Mouse (Mus musculus) hindbrain, embryonic 13.5 days (tissue): ENCODE measurements around the gene Serpinb1c. TPM values are rescaled to one million over a fixed set of nuclear protein-coding genes. Genes with fewer than 3 reads are reported as not detected.
"Not testable (repeated sequence)": the region's sequence is repeated elsewhere in the genome, so short reads cannot be mapped to it uniquely, and the experiment has no call there.

Experiments
- ATAC-seq: fragments of 200-750 bp; cut with Nextera tagmentation; 2 replicates; pipeline ENCODE4 v1.8.0; 2017; ENCODE audit warnings: moderate TSS enrichment; ENCODE audit not compliant: low FRiP score
- H3K27ac ChIP-seq: fragments of 300-500 bp; sonication (generic); 2 replicates; pipeline ENCODE4 v1.5.1; 2015; ENCODE audit warnings: inconsistent platforms, mild to moderate bottlenecking, moderate library complexity
- H3K27me3 ChIP-seq: fragments of 300-500 bp; sonication (generic); 2 replicates; pipeline ENCODE4 v1.6.1; 2015; ENCODE audit warnings: mild to moderate bottlenecking, inconsistent platforms
- H3K36me3 ChIP-seq: fragments of 300-500 bp; sonication (generic); 2 replicates; pipeline ENCODE4 v1.6.1; 2015; ENCODE audit warnings: mild to moderate bottlenecking, inconsistent platforms
- H3K4me1 ChIP-seq: fragments of 300-500 bp; sonication (generic); replicated peaks from 2 replicates; pipeline ENCODE4 v1.6.1; 2015; ENCODE audit warnings: inconsistent platforms
- H3K4me2 ChIP-seq: fragments of 300-500 bp; sonication (generic); 2 replicates; pipeline ENCODE4 v1.6.1; 2015; ENCODE audit warnings: inconsistent platforms, mild to moderate bottlenecking, moderate library complexity
- H3K4me3 ChIP-seq: fragments of 300-500 bp; sonication (generic); 2 replicates; pipeline ENCODE4 v1.5.1; 2015; ENCODE audit warnings: mild to moderate bottlenecking, inconsistent platforms
- H3K9ac ChIP-seq: fragments of 300-500 bp; sonication (generic); 2 replicates; pipeline ENCODE4 v1.6.1; 2015; ENCODE audit warnings: mild to moderate bottlenecking, inconsistent platforms
- H3K9me3 ChIP-seq: fragments of 300-500 bp; sonication (generic); 2 replicates; pipeline ENCODE4 v1.6.1; 2016; ENCODE audit warnings: inconsistent platforms
- WGBS: fragments of 180-500 bp; shearing (Covaris S2); methylation state at CpG from one replicate; pipeline ENCODE4 v1.1.7; 2015; 5-methylcytosine and 5-hydroxymethylcytosine counted together
- polyA plus RNA-seq: library from polyadenylated mRNA; unstranded; fragments of >200 nt; fragmentation: Nextera tagmentation; extraction: Ambion mirVana; gene quantifications from 2 replicates; pipeline ENCODE4 v1.2.1, GENCODE M21; 2015

Gene Serpinb1c
- polyA plus RNA-seq = not detected in 2 replicates

DNA sequence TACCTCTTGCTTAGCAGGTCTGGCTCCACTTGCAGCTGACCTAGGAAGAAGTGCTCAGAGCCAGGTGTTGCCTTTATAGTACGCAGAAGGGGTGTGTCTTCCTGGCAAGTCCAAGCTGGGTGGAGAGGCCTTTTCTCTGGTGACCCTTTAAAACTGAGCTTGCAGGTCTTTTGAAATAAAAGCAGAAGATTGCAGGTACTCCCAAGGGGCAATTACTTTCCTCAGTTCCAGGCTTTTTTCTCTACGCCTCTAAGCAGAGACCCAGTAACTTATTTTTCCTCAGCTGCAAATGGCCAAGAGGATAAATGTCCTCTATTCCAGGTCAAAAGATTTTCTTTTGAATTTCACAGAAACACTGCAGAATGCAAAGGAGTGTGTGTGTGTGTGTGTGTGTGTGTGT is at the start of gene Serpinb1c:
TSS of gene Serpinb1c (minus strand) at position 101 of the 400 bp plus-strand sequence.
- Histone ChIP-seq H3K4me1 (no peaks in the 10 kb centered on the region), H3K4me2 (no peak within 1 kb of the TSS), H3K36me3 (no peaks in the 10 kb centered on the region), H3K27me3 (no peaks in the 10 kb centered on the region), H3K4me3 (no peak within 1 kb of the TSS), H3K9me3 (no peaks in the 10 kb centered on the region), H3K9ac (no peak within 1 kb of the TSS), H3K27ac (no peak within 1 kb of the TSS)
- ATAC-seq = no peak
- WGBS = 90% methylated on average over 2 of the region's 2 CpGs

DNA sequence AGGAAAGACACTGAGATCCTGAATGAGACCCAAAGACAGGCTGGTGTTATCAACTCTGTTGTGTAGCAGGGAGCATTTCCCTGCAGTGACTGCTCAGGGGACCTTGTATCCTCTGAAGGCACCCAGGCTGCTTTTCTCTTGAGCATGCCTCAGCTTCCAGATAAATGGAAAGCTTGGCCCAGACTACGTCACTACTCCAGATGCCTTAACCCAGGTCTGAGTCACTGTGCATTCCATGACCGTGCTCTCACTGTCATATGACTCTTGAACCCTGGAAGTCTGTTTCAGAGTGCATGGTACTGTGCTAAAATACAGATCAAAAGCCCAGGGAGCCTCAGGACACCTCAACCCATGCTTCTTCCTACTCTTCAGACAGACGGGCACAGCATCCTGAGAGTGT is 41.2 kb upstream of the Serpinb1c start:
- not testable (repeated sequence) for H3K9ac ChIP-seq, H3K4me1 ChIP-seq, H3K27ac ChIP-seq, ATAC-seq, H3K36me3 ChIP-seq, H3K4me2 ChIP-seq, H3K27me3 ChIP-seq, H3K9me3 ChIP-seq, H3K4me3 ChIP-seq
- 79% methylated on average over 3 of the region's 3 CpGs for whole genome bisulfite sequencing

DNA sequence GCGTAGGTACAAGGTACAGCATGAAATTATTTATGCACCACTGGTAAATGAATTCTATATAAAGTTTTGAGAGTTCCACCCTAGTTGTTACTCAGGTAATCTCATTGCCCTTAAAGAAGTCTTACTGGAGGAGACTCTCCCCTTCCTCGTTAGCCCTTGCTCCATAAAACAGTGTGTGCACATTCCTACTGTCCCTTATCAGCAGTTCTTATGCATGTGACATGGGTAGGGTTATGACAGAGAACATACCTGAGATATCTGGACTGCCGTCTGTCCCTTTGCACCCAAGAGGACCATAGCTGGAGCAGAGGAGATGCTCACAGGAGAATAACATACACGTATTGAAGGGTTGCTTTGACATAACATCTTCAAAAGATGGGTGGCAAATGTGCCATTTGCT is 40.3 kb upstream of the Serpinb1c start:
- 84% methylated on average over 4 of the region's 4 CpGs for WGBS
- not testable (repeated sequence) for H3K27ac ChIP-seq, H3K27me3 ChIP-seq, H3K9me3 ChIP-seq, H3K9ac ChIP-seq, H3K4me2 ChIP-seq, H3K4me1 ChIP-seq, H3K4me3 ChIP-seq, H3K36me3 ChIP-seq, ATAC-seq

DNA sequence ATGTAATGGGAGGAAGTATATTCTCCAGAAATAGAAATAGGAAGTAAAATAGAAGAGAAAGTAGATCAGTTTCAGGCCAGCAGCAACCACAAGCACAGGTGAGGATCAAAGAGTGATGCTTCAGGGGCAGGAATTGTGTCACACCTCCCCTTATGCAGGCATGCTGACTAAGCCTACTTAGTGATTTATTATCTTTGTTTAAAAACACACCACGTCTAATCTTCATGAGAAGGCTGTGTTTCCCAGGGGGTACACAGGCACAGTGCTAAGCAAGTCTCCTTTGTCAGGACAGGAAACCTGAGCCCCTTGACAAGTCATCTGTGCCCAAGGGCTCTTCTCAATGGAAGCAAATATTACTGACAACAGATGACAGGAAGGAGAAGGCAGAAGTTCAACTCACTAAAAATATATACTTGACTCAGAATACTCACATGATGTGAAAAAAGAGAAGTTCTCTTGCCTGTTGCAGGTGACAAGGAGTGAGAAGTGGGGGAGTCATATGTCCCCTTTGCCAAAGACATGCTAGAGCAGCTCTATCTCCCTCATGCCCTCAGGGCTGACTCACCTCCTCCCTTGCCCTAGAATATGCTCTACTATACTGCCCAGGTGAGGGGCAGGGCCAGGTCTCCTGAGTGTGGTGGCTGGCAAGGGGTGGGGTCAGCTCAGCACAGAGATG is 36.8 kb upstream of the Serpinb1c start:
- WGBS = 48% methylated on average over 1 of the region's 1 CpGs
- no peak overlapping the region for H3K4me2 ChIP-seq
- no peaks in the 10 kb centered on the region for H3K36me3 ChIP-seq
- H3K4me3 ChIP-seq = no peak overlapping the region
- H3K9me3 ChIP-seq = no peaks in the 10 kb centered on the region
- no peak overlapping the region for H3K27ac ChIP-seq
- H3K9ac ChIP-seq = no peak overlapping the region
- no peaks in the 10 kb centered on the region for H3K27me3 ChIP-seq
- ATAC-seq = no peak
- H3K4me1 ChIP-seq = no peaks in the 10 kb centered on the region

DNA sequence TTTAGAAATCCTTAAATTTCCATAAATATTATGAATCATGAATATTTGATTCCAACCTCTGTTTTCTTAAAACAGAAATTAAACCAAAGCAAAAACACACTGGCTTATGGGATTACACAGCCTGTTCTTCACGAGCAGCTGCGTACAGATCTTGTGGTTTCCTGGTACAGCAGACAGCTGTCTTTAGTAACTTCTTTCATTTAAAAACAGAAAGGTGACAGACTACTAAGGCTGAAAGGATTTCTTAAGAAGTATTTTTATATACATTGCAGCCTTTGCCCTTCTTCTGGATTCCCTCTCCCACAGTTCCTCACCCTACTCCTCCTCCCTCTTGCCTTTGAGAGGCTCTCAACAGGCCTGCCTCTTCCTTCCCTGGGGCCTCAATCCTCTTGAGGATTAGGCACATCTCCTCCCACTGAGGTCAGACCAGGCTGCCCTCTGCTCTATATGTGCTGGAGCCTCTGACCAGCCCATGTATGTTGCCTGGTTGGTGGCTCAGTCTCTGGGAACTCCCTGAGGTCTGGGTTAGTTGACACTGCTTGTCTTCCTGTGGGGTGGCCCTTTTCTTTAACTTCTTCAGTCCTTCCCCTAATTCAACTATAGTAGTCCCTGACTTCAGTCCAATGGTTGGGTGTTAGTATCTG is 31.2 kb upstream of the Serpinb1c start:
- no peak overlapping the region for H3K27ac ChIP-seq
- no peak overlapping the region for H3K9ac ChIP-seq
- H3K9me3 ChIP-seq = no peaks in the 10 kb centered on the region
- H3K4me2 ChIP-seq = no peak overlapping the region
- no peak for ATAC-seq
- no peaks in the 10 kb centered on the region for H3K4me1 ChIP-seq
- H3K36me3 ChIP-seq = no peaks in the 10 kb centered on the region
- 90% methylated on average over 2 of the region's 2 CpGs for WGBS
- H3K4me3 ChIP-seq = no peak overlapping the region
- H3K27me3 ChIP-seq = no peaks in the 10 kb centered on the region

DNA sequence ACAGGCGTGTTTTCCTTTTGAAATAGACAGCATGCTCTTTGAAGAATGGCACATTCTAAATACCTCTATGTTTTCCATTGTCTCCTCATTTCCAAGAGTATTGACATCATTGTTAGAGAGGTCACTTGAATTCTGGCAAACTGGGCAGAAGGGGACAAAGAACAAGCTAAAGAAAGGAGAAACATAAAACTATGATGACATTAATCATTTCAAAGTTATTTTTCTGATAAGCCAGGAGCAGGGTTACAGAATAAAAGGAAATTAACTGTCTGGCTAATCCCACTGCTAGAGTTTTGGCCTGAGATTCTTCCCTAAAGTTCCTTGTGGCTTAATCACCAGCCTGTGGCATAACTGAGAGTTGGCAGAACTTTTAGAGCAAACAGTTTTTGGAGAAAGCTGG is 29.2 kb upstream of the Serpinb1c start:
- Histone ChIP-seq H3K36me3 (no peaks in the 10 kb centered on the region), H3K27me3 (no peaks in the 10 kb centered on the region), H3K9me3 (no peaks in the 10 kb centered on the region), H3K27ac (no peak overlapping the region), H3K4me1 (no peaks in the 10 kb centered on the region), H3K4me2 (no peak overlapping the region), H3K9ac (no peak overlapping the region), H3K4me3 (no peak overlapping the region)
- 69% methylated on average over 1 of the region's 1 CpGs for WGBS
- no peak for ATAC-seq

DNA sequence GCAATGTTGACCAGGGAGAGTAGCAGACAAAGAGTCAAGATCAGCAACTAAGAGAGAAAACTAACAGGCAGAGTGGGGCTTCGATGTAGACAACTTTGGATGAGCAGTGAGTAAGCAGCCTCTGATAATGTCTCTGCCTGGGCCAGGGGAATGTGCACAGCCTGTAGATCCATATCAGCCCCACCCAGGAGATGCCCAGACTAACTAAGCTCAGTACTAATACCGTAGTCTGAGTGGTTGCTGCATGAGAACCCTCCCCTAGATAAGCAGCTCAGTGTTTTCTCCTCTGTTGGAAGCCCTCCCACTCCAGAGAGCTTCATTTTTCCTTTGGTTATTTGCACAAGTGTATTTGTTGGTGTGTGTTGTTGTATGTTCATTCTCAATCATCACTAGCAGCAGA is 28.6 kb upstream of the Serpinb1c start:
- Histone ChIP-seq H3K9ac (no peak overlapping the region), H3K36me3 (no peaks in the 10 kb centered on the region), H3K4me2 (no peak overlapping the region), H3K4me1 (no peaks in the 10 kb centered on the region), H3K27me3 (no peaks in the 10 kb centered on the region), H3K9me3 (no peaks in the 10 kb centered on the region), H3K4me3 (no peak overlapping the region), H3K27ac (no peak overlapping the region)
- ATAC-seq = no peak
- 83% methylated on average over 2 of the region's 2 CpGs for WGBS

DNA sequence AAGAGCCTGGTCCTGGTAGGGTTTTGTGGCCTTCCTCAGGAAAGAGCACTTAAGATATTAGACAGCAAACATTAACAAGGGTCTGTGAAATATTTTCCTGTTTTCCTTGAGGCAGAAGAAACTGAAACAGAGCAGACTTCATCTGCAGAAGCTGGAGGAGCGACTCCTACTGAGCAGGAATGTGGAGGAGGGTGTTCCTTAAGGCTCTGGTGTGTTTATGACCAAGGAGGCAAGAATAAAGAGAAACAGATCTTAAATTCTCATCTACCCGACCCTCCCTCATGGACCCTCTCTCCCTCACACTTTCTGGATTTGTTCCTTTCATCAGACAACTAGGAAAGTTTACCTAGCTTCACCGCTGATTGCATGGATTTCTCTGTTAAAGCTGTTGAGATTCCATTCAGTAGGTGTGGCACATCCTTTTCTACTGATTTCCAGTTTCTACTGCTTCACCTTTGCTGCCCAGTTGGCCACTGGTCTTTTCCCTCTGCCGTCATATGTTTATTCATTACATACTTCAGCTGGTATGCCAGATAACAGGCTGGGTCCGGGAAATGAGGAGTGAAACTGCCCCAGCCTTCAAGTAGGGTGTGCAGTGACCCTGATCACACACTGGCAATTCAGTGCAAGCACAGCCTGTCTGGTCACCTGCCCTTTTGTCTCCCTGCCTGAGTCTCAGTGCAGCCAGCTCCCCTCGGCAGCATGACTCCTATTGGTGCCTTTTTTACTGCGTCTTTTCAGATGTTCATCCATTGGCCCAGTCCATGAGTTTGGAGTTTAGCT is 26.8 kb upstream of the Serpinb1c start:
- Histone ChIP-seq H3K4me3 (no peak overlapping the region), H3K4me2 (no peak overlapping the region), H3K27me3 (no peaks in the 10 kb centered on the region), H3K36me3 (no peaks in the 10 kb centered on the region), H3K27ac (no peak overlapping the region), H3K9me3 (no peaks in the 10 kb centered on the region), H3K9ac (no peak overlapping the region), H3K4me1 (no peaks in the 10 kb centered on the region)
- ATAC-seq = no peak
- 63% methylated on average over 7 of the region's 7 CpGs for WGBS

DNA sequence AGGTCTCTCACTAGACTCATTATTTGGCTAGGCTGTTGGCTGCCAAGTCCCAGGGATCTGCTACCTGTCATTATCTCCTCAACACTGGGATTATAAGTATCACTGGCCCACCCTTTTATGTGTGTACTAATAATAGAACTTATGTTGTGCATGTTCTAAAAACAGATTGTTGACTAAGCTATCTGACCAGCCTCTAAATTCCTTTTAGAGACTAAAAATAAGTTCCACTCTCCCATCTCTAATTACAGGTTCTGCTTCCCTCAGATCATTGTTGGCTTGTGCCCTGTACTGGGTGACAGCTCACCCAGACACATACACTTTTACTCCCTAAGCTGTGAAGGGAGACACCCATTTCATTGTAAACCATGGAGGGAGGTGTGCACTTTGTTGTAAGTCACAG is 24.6 kb upstream of the Serpinb1c start:
- Histone ChIP-seq H3K36me3 (no peaks in the 10 kb centered on the region), H3K9me3 (no peaks in the 10 kb centered on the region), H3K9ac (no peak overlapping the region), H3K4me3 (no peak overlapping the region), H3K4me2 (no peak overlapping the region), H3K4me1 (no peaks in the 10 kb centered on the region), H3K27ac (no peak overlapping the region), H3K27me3 (no peaks in the 10 kb centered on the region)
- no peak for ATAC-seq

DNA sequence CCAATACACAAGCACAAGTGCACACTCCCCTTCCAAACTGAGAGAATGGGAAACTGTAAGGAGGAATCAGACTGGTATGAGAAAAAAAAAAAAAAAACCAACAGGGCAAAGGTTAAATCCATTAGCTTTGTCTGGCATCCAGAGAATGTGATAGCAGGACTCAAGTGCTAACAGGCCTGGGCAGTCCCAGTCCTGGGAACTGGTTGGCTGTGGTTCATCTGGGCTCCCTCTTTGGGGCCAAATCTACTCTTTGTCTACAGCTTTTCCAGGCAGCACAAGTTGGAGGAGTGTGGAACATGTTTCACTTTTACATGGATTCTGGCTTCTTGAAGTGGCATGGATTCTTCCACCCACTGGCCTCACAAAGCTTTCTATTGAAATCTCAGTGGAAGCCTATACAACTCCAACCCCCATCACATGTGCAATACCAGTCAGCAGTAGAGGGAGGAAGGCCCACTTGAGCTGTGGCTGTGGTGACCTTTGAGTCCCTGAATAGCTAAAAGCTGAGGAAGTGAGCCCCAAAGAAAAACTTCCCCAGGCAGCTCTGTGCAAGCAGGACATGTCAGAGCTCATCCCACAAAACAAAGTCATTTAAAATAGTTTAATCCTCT is 14.9 kb upstream of the Serpinb1c start:
- Histone ChIP-seq H3K9ac (no peak overlapping the region), H3K4me3 (no peak overlapping the region), H3K36me3 (no peaks in the 10 kb centered on the region), H3K27ac (no peak overlapping the region), H3K4me1 (no peaks in the 10 kb centered on the region), H3K27me3 (no peaks in the 10 kb centered on the region), H3K4me2 (no peak overlapping the region), H3K9me3 (no peaks in the 10 kb centered on the region)
- no peak for ATAC-seq

DNA sequence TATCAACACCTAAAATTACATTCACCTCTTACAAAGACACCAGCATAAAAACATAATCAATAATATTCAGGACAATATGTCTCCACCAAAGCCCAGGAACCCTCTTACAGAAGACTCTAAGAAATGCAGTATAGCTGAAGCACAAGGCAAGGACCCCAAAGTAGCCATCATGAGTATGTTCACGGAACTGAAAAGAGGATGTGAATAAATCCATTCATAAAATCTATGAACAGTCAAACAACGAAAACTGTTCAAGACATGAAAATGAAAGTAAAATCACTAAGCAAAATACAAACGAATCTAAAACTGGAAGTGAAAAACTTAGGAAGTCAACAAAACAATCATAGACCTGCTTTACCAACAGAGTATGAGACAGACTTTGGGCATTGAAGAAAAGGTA is 10.2 kb upstream of the Serpinb1c start:
- no peaks in the 10 kb centered on the region for H3K27me3 ChIP-seq
- 83% methylated on average over 3 of the region's 3 CpGs for WGBS
- ATAC-seq = no peak

DNA sequence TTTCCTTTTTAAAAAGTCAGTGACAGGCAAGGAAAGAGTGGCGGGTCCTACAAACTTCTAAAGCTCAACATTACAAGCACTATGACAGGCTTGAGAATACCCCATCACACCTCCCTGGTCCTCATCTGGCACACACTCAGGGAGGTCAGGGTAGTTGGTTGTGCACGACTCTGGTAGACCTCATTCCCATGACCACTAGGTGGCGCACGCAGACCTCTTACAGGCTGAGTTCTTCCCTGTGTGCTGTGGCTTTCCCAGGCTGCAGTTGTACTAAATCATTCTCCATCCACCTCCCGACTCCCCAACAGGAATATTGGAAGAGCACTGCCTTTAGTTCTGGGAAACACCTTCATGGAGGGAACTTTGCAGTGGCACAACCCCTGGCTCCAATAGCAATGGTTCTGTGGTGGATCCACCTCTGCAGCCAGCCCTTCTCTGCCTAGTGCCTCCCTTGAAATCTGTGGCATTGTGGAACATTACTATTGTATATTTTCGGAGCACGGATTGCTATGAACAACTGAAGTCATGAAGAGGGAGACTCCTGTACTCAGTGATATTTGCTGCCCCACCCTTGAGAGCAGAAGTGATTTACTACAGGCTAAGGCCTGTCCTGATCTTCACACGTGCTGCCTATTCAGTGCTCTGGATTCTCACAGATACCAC is 5.3 kb upstream of the Serpinb1c start:
- no peak overlapping the region for H3K9ac ChIP-seq

More for the DNA sequence above, 10.2 kb upstream of the Serpinb1c start:
- Histone ChIP-seq H3K4me1 (no peaks in the 10 kb centered on the region), H3K9me3 (no peaks in the 10 kb centered on the region), H3K9ac (no peak overlapping the region), H3K4me2 (no peak overlapping the region), H3K27ac (no peak overlapping the region), H3K4me3 (no peak overlapping the region), H3K36me3 (no peaks in the 10 kb centered on the region)

More for the DNA sequence above, 5.3 kb upstream of the Serpinb1c start:
- Histone ChIP-seq H3K4me3 (no peak overlapping the region), H3K36me3 (no peaks in the 10 kb centered on the region), H3K4me2 (no peak overlapping the region), H3K27me3 (no peaks in the 10 kb centered on the region), H3K4me1 (no peaks in the 10 kb centered on the region), H3K9me3 (no peaks in the 10 kb centered on the region), H3K27ac (no peak overlapping the region)
- WGBS = 37% methylated on average over 8 of the region's 8 CpGs
- peak; percentile 96 for ATAC-seq
